Mouse (Mus musculus): ENCODE measurements at regions not wholly inside any gene's neighbourhood (a gene's known extent, or its start where the extent isn't known, plus 50 kb on each side); places are given as distances from the start of the nearest gene placed in this dataset.

GRCm38 (mm10) chr10:14231464-14231863 lies 265.6 kb downstream of the Hivep2 start:
- DNase-seq (ENCODE audit: low read depth in 1 of 2, low spot score in 2 of 2), result no peak

GRCm38 (mm10) chr10:14217284-14217683 lies 251.4 kb downstream of the Hivep2 start:
- DNase-seq (ENCODE audit: low read depth in 1 of 2, low spot score in 2 of 2), result no peak

GRCm38 (mm10) chr10:14216191-14216992 lies 250.5 kb downstream of the Hivep2 start:
- no peak for DNase-seq (ENCODE audit: low read depth in 1 of 2, low spot score in 2 of 2)

- DNase-seq (ENCODE audit: low read depth in 1 of 2, low spot score in 2 of 2), result no peak
Observed at GRCm38 (mm10) chr10:14215512-14215911, 249.6 kb downstream of the Hivep2 start.

- no peak for DNase-seq (ENCODE audit: low read depth in 1 of 2, low spot score in 2 of 2)
Observed at GRCm38 (mm10) chr10:14213536-14213935, 247.7 kb downstream of the Hivep2 start.

GRCm38 (mm10) chr10:14211926-14212325 lies 246.1 kb downstream of the Hivep2 start:
- DNase-seq (ENCODE audit: low read depth in 1 of 2, low spot score in 2 of 2), result no peak

GRCm38 (mm10) chr10:14211481-14211880 lies 245.6 kb downstream of the Hivep2 start:
- no peak for DNase-seq (ENCODE audit: low read depth in 1 of 2, low spot score in 2 of 2)

GRCm38 (mm10) chr10:14210445-14210844 lies 244.6 kb downstream of the Hivep2 start:
- DNase-seq (ENCODE audit: low read depth in 1 of 2, low spot score in 2 of 2), result no peak

GRCm38 (mm10) chr10:14210045-14210444 lies 244.2 kb downstream of the Hivep2 start:
- no peak for DNase-seq (ENCODE audit: low read depth in 1 of 2, low spot score in 2 of 2)

GRCm38 (mm10) chr10:14208206-14208605 lies 242.3 kb downstream of the Hivep2 start:
- no peak for DNase-seq (ENCODE audit: low read depth in 1 of 2, low spot score in 2 of 2)

GRCm38 (mm10) chr10:14207616-14208015 lies 241.7 kb downstream of the Hivep2 start:
- DNase-seq (ENCODE audit: low read depth in 1 of 2, low spot score in 2 of 2), result no peak

GRCm38 (mm10) chr10:14207051-14207570 lies 241.2 kb downstream of the Hivep2 start:
- DNase-seq (ENCODE audit: low read depth in 1 of 2, low spot score in 2 of 2), result no peak
